Mouse (Mus musculus): ENCODE measurements around the gene Cope.

GRCm38 (mm10) chr8:70284421-70284820, 17.9 kb upstream of the Cope start:
- TF ChIP-seq CTCF (IDR thresholded peaks at IDR 0.05) (no peak), EP300 (IDR thresholded peaks at IDR 0.05) (no peak)
